Mouse (Mus musculus): ENCODE measurements around the gene Fam185a.

Gene Fam185a

DNA sequence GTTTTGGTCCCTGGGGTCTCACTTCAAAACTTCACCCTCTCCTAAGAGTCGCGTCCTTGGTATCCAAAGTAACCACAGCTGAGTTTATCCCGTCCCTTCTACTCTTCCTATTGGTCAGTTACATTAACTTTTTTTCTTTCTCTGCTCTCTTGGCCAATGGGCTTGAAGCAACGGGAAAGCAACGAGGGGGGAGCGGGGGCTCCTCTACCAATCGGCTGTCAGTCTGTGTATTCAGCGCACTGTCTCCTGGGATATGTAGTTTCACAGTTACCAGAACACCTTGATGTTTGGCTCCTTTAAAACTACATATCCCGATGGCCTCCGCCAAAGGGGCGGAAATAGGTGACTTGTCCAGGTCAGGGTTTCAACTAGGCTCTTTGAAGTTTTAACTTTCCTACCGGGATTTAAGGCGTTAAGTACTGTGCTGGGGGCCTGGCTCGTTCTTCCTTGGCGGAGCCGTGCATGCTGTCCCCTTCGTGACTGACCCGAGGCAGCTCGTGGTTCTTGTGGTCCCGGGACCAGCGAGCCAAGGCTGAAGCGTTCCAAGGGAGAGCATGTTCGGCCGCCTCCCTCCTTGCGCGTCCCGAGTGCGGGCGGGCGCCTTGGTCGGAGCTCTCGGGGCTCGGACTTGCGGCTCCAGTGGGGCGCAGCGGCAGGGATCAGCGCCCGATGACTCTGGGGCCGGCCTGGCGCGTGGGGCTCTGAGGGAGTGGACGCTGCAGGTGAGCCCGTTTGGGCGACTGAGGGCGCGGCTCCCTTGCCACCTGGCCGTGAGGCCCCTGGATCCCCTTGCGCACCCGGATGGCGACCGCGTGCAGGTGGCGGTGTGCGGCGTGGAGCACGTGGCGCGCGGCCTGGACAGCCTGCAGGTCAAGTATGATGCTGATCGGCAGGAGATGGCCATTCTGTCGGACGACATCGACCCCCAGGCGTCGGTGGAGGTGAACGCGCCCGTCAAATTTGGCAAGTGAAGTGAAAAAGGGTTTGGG, at the start of gene Fam185a, which contains the start of gene Ccdc146:
Gene Fam185a (plus strand): TSS at position 345 of the 989 bp plus-strand sequence.
Gene Ccdc146 (minus strand): TSS at position 64 of the 989 bp plus-strand sequence.
- DNase-seq (ENCODE audit: low read depth, low spot score), result peak; percentile 90

DNA sequence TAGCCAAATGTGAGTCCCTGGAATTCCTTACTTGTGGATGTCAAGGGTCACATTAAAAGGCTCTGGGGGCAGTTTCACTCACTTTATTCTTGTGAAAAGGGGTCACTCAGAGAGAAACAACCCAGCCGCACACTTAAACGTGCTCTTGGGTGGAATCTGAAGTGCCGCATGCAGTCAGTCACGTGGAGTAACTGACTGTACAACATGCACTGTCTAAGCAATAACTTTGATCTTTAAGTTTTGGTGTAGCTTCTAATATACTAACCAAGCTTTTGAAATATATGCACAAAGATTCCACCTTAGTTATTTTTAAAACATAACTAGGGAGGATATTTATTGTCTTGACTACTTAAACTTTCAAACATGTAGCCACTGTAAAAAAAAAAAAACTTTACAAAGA, 47.8 kb upstream of the Fam185a start:
- DNase-seq (ENCODE audit: low read depth, low spot score), result no peak

- no peak for DNase-seq (ENCODE audit: low read depth, low spot score)
Observed at GRCm38 (mm10) chr5:21378397-21378796, 46.4 kb upstream of the Fam185a start.

DNA sequence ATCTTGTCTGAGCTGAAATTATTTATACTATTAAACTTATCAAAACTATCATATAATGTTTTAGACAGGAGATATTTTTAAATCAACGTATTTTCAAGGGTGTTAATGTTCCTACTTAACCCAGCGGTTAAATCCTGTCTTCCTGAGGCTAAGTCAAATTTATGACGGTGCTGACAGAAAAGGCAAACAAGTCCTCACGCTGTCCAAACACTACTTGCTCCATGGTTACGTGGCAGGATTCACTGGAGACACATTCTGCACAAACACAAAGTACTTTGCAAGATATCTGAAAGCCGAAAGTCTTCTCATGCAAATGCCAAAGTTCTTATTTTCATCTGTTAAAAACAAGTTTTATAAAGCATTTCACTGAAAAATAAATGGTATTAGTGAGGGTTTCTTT, 42.8 kb upstream of the Fam185a start:
- DNase-seq (ENCODE audit: low read depth, low spot score), result no peak

- DNase-seq (ENCODE audit: low read depth, low spot score), result no peak
Observed at GRCm38 (mm10) chr5:21382678-21383077, 42.1 kb upstream of the Fam185a start.

GRCm38 (mm10) chr5:21383392-21384251, 41.1 kb upstream of the Fam185a start:
- DNase-seq (ENCODE audit: low read depth, low spot score), result no peak

DNA sequence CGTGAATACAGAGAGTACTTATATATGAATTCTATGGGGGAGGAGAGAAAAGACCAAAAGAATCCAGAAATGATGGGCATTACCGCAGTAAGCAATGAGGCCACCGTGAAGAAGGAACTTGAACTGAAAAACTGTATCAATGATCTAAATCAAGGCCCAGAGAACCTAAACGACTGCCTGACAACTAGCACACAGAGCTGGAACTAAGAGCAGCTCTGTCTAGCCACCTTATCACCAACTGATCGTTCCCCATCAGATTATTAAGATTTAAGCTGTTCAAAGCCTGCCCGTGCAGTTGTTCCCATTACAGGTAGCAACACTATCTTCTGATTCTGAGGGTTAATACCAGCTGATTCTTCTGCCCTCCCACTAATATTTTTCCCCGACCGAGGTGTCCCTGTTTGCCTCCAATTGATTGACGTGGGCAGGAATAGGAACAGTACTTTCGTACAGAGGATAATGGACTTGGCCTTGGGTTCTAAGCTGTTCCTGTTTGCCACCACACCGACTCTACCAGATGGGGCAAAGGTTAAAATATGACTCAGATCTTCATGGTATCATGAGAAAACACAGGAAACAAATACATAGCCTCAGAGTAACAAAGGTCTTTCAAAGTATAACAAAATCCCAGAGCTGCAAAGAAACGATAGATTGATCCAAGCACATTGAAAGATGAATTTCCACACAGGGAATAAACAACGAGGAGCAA, 40.4 kb upstream of the Fam185a start:
- no peak for DNase-seq (ENCODE audit: low read depth, low spot score)

DNA sequence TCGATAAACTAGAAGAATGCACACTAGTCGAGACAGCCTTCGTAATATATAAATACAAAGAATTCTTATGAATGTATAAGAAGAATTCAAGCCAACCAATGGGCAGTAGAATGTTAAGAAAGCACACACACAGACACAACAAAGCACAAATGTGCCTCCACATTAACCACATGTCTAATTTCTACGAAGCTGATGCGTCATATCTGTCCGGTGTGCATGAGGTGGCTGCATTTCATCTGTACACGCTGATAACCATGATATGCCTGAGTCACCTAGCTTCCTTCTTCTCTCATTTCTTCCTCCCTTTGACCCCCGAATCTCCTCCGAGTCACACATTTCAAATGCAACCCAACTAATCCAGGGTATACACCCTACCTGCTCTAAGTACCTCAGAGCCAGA, 39.8 kb upstream of the Fam185a start:
- no peak for DNase-seq (ENCODE audit: low read depth, low spot score)

GRCm38 (mm10) chr5:21386432-21386831, 38.3 kb upstream of the Fam185a start:
- DNase-seq (ENCODE audit: low read depth, low spot score), result no peak

DNA sequence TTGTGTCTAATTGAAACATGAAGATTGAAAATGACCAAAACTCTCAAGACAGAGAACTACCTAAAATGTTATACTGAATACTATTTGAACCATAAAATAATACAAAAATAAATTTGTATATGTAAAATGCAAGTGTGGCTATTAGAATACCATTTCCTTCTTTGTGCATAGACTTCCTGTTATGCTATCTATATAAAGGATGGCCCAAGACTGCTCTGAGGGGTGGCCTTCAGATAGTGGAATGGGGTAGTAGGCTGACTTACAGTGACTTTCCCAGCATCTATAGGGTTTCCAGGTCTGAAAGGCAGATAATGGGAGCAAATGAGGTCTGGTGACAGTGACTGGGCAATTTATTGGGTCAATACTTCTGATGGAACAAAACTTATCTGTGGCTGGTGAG, 37.4 kb upstream of the Fam185a start:
- DNase-seq (ENCODE audit: low read depth, low spot score), result no peak

DNA sequence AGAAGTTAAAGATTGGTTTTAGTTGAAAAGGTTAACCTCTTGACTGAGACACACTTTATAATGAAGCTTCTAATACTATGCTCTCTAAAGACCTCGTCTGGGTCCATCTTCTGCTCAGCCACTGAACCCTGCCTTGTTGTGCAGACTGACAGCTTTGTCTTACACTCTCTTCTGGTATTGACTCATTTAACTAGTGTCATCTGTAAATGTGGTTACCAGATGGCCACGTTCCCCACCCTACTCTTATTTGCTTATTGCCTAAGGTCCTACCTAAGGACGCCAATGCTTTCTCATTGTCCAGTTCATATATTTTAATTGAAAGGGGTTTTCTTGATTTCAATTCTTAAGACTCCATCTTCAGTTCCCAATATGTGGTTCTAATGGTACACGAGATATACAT, 35.9 kb upstream of the Fam185a start:
- DNase-seq (ENCODE audit: low read depth, low spot score), result no peak

DNA sequence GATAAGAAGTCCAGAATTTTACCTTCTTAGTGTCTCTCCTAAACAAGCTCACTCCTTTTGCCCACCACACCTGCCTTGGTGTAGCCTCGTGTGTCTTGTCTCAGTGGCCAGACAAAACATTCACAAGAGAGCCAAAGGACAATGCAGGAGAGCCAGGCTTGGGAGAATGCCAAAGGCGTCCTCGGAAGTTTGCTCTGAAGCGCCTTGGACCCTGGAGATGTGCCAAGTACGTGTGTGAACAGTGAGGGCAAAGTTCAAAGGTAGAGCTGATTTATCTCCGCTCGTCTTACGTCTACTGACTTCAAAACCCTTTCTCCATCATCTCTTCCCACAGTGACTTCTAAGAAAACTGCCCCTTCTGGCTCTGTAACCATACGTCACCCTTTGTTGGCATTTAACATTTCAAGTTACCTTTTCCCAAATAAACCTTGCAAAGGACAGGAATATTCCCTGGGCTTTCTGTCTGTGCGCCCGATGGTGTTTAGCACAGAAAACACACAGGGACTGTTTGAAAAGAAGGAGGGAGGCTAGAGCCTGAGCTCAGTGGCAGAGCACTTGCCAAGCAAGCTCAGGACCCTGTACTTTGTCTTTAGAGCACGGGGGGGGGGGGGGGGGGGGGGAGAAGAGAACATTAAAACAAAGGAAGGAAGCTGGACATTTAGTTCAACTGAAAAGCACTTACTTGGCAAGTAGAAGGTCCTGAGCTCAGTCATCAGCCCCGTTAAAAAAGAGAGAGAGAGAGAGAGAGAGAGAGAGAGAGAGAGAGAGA, 33.0 kb upstream of the Fam185a start:
- DNase-seq (ENCODE audit: low read depth, low spot score), result no peak

GRCm38 (mm10) chr5:21394562-21394961, 30.2 kb upstream of the Fam185a start:
- DNase-seq (ENCODE audit: low read depth, low spot score), result no peak

- DNase-seq (ENCODE audit: low read depth, low spot score), result no peak
Observed at GRCm38 (mm10) chr5:21395205-21395840, 29.4 kb upstream of the Fam185a start.

DNA sequence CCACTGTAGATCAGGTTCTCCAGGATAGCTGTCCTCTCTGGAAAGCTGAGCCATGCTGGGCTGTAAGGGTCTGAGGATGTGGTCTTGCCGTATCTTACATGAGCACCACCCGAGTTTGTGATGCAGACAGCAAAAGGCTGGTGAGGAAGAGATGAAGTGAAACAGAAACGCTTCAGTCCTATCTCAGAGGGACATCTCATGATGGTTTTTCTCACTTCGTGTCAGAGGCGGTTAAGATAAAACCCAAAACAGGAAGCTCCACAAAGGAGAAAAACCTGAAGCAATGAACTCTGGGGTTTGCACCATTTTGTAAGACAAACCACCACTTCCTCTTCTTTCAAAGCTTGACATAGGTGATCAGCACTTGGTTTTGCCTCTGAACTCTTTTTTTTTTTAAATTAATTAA, 13.5 kb upstream of the Fam185a start:
- DNase-seq (ENCODE audit: low read depth, low spot score), result no peak

- DNase-seq (ENCODE audit: low read depth, low spot score), result no peak
Observed at GRCm38 (mm10) chr5:21412056-21412455, 12.7 kb upstream of the Fam185a start.

GRCm38 (mm10) chr5:21413322-21413721, 11.4 kb upstream of the Fam185a start:
- DNase-seq (ENCODE audit: low read depth, low spot score), result no peak

DNA sequence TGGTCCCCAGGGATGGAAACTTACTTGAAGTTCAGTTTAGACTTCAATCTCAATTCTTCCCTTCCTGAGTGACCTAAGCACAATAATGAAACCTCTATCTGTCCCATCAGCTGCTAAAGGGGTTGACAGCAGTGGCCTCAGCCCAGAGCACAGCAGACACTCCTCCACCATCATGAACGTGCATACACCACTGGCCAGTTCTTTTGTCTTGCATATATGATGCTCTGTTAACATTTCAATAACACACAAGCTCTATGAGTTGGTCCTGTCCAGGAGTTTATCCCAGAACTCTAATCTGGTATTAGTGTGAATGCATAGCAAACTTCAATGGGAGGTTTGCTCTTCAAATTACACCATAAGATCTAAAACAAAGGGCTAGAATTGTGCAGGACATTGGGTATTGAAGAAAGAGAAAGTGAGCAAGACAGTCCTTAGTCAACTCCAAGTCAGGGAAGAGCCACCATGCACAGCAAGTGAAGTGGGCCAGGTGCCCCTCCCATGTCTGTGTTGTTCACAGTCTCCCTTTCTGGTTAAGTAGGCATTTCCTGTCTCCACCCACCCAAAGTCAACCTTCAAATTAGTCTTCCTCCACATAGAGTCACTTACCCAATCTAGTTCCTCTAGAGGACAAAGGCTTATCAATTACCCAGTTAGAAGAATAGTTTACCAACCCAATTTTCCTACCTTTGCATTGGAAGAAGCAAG, 10.5 kb upstream of the Fam185a start:
- DNase-seq (ENCODE audit: low read depth, low spot score), result no peak

DNA sequence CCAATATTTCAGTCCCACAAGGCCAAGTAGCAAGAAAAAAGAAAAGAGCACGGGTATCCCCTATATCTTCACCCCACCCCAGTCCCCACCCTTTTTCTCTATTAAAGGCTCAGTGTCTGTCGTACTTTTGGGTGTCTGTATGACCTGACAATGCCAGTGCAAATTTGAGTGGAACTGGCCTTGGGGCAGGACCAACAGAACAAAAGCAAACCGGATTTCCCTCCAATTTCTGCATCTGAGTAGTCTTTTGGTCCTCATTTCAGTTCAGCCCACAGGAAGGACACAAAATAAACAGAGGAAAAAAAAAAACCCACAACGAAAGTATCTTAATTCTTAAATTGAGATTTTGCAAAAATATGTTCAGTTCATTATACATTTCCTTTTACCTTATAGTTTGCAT, 6.1 kb upstream of the Fam185a start:
- no peak for DNase-seq (ENCODE audit: low read depth, low spot score)

DNA sequence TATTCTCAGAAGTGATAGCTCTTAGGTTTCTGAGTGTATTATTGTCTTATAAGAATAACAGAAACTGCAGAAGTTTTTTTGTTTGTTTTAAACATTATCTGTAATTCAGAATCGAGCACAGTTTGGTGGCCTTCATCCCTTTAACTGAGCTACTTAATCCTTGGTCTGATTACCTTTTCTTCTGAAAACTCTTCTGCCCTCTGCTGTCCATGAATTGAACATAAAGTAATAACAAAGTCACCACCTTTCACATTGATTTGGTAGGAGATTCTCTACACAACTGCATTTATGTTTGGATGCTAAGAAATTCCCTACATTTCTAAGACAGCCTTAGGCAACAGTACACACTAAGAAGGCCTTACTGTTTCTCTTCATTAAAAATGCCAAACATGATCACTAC, 4.1 kb upstream of the Fam185a start:
- DNase-seq (ENCODE audit: low read depth, low spot score), result no peak
